Mouse (Mus musculus): ENCODE measurements around the gene Arl4c.

DNA sequence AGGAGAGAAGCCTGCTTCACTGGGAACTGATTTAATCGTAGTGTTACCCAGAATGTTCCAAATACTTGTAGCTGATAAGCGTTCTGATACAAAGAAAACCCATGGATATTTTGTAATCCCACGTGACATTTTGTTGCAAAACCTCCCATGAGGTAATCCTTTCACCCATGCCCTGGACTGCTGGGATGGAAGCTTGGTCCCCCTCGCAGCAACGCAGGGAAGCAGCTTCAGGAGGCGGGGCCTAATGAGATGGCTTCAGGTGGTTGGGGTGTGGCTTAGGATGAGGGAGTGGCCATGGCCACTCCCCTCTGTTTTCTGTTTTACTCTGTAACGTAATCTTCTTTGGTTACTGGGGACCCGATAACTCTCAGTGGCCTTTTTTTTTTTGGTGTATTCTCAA, 47.1 kb upstream of the Arl4c start:
- TF ChIP-seq CTCF (IDR thresholded peaks at IDR 0.05; ENCODE audit: borderline replicate concordance, control insufficient read depth, extremely low read depth, insufficient read depth, low read length, poor library complexity) (no peak), POLR2A (IDR thresholded peaks at IDR 0.05; ENCODE audit: control insufficient read depth, extremely low read depth, insufficient read depth, low read length, poor library complexity) (no peak)

Measured in thymus, adult 2 months (tissue).